Mouse (Mus musculus) right cerebral cortex, adult 18-20 months (tissue): Measurements from ENCODE around the gene Ppp1r13l.
A peak's percentile ranks its signal among the peaks of the same experiment; 100 is the strongest.

Experiments used
- DNase-seq: peaks from one replicate; pipeline ENCODE4 v3.0.0; 2022; ENCODE audit warnings: mixed read lengths

Gene Ppp1r13l

DNA sequence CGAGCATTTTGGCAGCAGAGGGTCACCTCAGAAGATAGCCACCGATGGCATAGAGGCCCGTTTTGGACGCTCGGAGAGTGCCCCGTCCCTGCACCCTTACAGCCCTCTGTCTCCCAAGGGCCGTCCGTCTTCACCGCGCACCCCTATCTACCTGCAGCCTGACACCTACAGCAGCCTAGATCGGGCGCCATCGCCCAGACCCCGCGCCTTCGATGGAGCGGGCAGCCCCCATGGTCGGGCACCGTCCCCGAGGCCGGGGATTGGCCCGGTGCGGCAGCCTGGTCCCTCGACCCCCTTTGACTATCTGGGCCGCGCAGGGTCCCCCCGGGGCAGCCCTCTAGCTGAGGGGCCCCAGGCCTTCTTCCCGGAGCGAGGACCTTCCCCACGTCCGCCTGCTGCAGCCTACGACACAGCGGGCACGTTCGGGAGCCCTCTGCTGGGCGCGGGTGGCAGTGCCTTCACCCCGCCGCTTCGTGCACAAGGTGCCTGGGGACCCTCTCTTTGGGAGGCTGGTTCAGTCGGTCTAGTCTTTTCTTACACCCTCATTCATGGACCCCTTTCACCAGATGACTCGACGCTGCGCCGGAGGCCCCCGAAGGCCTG, 10.4 kb downstream of the Ppp1r13l start:
- peak; percentile 70 for DNase-seq

DNA sequence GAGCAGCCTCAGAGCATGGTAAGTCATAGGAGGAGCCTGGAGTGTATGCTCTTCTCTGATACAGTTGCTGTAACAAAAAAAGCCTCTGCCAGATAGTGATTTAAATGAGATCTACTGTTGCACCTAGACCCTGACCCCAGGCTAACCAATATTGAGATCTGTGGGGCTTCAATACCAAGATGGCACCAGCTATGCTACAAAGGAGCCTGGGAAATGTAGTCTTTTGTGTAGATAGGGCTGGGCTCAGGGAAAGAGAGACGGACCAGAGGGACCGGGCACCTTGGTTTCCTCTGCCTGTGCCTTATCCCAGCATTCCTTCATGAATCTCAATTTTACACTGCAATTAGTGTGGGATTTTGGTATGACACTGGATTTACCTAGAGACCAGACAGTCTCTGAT, 13.8 kb downstream of the Ppp1r13l start:
- DNase-seq: no peak

DNA sequence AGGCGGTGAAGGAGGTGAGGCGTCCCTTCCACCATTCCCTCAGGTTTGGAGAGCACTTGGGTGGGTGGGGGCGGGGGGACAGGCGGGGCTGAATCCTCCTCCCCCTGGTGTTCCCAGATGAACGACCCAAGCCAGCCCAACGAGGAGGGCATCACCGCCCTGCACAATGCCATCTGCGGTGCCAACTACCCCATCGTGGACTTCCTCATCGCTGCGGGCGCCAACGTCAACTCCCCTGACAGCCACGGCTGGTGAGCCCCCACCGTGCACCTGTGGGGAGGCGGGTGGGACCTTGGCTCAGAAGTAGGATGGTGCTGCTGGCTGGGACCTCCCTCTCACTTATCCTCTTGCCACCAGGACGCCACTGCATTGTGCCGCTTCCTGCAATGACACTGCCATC, 15.8 kb downstream of the Ppp1r13l start:
- DNase-seq: no peak

DNA sequence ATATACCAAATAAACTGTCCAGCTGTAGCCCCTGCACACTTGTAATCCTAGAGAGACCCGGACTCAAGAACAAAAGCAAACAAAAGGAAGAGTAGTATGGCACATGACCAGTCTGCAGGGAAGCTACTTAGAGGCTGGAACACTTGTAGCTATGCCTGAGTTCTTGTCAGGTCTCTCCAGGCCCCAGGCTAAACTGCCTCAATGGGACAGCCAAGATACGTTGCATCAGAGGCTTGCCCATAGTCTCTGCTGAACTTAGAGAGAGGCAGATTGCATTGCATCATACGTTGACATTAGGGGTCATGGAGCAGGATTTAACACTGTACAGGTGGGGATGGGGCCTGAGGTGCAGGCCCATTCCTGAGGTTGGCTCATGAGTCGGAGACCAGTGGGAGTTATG, 16.5 kb downstream of the Ppp1r13l start:
- no peak for DNase-seq

DNA sequence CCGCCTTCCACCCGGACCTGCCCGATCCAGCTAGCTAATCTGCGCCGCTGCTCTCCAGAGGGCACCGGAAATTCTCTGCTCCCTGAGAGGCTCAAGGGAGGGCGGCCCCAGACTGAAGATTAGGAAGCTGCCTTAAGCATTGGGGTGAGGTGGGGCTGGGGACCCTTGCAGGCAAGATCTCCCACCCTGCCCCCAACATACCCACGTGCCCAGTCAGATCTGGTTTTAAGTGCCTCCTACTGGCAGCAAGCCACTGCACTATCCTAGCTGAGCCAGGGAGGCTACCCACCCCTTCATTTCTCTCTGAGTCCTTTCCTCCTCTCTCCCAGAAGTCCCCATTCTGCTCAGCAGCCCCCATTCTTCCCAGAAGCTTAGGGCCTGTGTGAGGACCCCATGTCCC, 18.5 kb downstream of the Ppp1r13l start:
- DNase-seq: no peak

DNA sequence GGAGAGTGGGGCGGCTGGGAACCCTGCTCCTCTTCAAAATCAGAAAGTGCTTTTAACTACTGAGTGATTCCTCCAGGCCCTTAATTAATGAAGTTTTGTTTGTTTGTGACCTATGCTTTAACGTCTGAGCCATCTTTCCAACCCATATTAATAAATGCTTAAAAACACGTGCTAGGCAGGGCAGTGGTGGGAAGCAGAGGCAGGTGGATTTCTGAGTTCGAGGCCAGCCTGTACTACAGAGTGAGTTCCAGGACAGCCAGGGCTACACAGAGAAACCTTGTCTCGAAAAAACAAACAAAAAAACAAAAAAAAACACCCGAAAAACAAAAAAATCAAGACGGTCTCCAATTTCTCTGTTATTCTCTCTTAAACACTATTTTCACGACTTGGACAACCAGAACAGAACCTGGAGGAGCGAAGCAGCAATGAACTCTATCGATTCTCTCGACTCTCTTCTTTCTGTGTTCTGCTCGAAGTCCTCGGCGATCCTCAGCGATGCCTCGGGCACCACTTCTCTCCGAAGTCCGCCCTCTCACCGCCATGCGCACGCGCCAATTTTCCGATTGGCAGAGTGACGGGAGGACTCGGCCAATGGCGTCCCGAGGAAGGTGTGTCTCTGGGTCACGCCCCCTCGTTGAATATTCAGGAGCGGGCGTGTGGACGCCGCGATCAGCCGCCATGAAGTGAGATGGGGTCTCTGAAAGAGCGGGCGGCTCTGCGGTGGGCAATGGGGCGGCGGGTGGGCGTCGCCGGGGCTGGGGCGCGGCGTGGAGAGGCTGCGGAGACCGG, 22.0 kb downstream of the Ppp1r13l start, which contains the start of gene Ercc2:
Gene Ercc2 (plus strand): TSS at position 634 of the 789 bp plus-strand sequence.
- peak; percentile 99 for DNase-seq

DNA sequence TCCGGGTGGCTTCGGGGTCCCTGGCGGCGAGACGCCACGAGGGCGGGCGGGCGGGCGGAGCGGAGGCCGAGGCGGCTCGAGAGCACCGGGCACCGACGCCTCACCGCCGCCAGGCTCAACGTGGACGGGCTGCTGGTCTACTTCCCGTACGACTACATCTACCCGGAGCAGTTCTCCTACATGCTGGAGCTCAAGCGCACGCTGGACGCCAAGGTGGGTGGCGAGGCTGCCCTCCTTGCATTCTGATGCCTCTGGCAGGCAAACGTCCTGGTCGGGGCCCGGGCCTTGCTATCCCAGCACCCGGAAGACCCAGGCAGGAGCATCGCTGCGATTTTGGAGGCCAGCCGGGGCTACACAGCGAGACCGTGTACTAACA, 22.6 kb downstream of the Ppp1r13l start:
- no peak for DNase-seq

DNA sequence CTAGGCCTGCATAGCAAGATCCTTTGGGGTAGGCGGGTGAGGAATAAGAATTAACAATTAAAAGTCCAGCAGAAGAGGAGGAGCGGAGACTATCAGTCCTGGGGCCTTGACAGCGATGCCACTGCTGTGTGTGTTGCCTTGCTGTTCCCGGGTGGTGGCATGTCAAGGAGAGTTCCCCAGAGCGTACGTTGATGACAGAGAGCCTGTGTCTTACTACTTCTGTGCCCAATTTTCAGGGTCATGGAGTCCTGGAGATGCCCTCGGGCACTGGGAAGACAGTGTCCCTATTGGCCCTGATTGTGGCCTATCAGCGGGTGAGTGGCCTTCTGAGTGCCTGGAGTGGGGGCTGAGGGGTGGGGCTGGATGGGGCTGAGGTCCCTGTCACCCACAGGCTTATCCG, 24.2 kb downstream of the Ppp1r13l start:
- no peak for DNase-seq

DNA sequence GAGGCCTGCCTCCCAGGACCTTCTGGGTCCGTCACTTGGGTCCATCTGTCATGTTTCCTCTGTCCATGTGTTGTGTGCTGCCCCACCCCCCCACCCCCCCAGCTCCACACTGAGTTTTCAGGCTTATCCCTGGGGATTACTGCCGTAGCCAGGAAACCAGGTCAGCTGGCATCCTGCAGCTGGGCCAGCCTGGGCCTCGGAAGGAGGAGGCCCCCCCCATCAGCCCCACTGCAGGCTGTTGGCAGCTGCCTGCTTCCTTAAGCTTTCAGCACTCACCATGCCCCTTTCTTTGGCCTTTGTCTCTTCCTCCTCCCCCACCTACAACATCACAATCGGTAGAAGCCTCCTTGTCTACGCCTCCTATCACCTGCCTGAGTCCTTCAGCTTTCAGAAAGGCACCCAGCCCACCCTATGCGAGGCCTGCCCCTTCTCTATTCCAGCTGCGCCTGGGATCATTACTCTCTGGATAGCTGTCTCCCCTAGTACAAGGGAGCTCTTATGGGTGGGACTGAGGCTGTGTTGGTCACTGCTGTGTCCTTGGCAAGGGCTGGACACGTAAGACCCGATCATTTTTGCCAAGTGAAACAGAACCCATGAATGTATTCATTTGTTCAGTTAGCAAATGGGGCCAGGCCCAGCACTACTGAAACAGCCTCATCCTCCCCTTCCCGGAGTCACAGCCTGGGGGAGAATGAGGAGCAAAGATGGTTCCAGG, 29.3 kb downstream of the Ppp1r13l start:
- no peak for DNase-seq

DNA sequence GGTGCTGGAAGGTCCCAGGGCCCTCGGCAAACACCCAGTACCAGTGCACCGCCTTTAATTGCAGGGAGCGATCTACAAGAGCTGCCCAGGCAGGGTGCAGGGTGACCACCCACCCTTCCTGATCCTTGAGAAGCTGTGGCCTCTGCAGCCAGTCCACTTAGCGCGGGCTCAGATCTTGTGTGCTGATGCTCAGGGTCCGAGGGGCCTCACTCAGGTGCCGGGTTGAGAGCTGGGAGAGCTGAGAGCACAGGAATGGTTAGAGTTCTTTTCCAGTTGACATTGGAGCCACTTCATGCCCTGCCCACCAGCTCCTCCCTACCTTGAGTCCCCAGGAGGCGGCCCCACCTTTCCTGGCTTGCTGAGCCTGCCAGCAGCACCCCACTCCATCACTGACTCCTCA, 34.9 kb downstream of the Ppp1r13l start:
- no peak for DNase-seq

DNA sequence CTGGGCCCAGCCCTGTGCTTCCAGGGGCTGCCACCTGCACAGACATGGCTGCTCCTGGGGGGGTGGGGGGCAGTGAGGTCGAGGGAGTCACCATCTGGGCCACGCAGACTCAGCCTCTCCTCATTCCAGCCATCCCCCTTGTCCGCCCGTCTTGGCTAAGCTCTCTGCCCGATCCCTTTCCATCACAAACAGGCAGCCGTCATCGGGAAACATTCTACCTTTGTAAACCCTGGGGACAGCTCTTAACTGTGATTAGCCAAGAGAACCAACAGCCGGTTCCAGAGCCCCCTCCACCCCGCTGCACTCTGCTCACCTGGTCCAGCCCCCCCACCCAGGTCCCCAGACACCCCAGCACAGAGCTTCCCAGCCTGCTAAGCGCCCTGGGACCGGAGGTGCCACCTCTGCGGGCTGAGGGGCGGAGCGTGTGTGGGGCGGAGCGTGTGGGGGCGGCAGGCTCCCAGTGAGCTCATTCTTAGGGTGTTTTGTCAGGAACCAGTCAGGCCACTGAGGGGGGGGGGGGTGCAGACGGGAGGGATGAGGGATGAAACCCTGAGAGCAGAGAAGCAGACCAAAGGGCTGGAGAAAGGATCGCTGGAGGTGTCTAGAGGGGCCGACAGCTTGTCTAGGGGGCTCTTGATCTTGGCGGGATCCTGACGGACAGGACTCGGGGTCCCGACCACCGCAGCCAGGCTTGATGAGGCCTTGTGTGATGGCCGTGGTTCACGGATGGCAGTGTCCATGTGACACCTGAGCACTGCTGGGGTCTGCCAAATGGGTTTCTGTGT, 40.1 kb downstream of the Ppp1r13l start:
- no peak for DNase-seq

DNA sequence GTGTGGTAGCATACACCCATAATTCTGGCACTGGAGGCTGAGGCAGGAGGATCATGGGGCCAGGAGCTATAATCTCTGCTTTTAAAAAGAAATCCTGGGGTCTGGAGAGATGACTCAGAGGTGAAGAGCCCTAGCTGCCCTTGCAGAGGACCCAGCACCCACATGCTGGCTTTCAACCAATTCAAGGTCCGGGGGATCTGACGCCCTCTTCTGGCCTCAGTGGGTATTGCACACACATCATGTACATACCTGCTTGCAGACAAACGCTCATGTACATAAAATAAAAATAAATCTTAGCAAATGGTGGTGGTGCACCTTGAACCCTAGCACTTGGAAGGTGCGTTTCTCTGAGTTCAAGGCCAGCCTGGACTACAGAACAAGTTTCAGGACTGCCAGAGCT, 41.4 kb downstream of the Ppp1r13l start:
- DNase-seq: no peak

DNA sequence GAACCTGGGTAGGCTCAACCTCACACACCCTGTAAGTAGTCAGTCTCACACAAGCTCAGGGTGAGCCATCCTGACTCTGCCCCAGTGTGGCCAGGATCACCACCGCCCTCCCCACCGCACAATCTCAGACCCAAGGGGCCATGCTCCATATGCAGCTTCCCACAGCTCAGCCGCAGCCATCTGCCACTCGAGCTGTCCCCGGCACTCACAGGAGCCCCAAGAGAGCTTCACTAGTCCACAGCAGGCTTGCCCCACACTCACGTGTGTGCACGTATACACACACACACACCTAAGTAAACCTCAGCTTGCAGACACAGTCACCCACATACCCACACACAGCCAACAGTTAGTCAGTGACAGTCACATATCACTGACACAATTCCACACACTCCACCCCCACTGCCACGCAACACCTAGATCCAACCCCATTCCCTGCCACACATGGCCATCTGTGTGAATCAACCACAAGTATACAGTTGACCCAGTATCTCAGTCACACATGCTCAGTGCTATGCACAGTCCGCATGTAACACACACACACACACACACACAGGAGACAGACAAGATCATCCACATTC, 43.1 kb downstream of the Ppp1r13l start:
- DNase-seq: no peak

DNA sequence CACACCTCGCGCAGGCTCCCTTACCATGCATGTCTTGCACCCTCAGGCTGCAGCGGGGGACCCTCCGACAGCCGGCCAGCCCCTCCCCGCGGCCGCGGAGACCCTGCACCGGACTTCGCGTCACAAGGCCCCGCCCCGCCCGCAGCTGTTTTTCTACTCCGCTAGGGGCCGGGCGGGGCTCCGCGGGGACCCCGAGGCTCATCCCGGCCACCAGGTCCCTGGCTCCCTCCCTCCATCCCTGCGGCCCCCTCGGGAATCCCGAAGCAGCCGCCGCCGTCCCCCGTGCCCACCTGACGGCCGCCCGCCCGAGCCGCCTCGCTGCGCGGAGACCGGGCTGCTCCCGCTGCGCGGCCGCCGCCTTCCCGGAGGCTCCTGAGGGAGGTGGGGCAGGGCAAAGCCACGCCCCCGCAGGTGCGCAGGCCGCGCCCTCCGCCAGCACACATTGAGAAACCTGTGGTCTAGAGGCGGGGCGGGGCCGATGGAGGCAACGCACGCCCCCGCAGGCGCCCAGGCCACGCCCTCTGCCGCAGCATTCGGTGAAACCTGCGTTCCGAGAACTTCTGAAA, 44.3 kb downstream of the Ppp1r13l start, which contains the start of gene Klc3:
Gene Klc3 (minus strand): TSS at position 374 of the 566 bp plus-strand sequence.
- DNase-seq: no peak

DNA sequence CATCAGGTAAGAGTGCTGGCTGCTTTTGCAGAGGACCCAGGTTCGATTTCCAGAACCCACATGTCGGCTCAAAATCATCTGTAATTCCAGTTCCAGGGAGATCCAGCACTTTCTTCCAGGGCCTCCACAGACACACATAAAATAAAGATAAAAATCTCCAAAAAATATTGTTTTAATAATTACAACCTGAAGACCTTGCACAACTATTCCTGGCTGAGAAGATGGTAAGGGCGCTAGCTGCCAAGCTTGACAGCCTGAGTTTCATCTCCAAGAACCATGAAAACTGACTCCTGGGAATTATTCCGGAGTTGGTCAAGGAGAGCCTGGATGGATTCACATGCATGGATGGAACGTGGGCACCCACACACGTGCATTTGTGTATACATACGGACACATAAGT, 44.9 kb downstream of the Ppp1r13l start, which contains the start of gene Ckm:
Gene Ckm (plus strand): TSS at position 301 of the 400 bp plus-strand sequence.
- DNase-seq: no peak

DNA sequence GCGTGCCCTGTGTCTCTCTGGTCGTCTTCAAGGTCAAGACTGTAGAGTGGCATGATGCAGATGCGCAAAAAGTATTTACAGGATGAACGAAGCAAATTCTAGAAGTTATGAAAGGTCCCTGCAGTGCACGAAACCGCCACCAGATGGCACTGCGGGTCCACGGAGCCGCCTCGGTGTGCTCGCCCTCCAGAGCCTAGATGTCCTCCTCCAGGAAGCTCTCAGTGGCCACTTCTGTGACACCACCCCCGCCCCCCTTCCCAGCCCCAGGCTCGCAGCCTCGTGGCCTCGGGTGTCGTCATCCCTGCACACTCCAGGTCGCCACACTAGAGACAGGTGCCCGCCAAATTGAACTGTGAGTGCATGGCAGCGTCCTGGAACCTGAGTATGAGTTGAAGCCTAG, 45.9 kb downstream of the Ppp1r13l start:
- peak; percentile 64 for DNase-seq

DNA sequence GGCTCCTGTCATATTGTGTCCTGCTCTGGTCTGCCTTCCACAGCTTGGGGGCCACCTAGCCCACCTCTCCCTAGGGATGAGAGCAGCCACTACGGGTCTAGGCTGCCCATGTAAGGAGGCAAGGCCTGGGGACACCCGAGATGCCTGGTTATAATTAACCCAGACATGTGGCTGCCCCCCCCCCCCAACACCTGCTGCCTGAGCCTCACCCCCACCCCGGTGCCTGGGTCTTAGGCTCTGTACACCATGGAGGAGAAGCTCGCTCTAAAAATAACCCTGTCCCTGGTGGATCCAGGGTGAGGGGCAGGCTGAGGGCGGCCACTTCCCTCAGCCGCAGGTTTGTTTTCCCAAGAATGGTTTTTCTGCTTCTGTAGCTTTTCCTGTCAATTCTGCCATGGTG, 50.2 kb downstream of the Ppp1r13l start:
- no peak for DNase-seq

DNA sequence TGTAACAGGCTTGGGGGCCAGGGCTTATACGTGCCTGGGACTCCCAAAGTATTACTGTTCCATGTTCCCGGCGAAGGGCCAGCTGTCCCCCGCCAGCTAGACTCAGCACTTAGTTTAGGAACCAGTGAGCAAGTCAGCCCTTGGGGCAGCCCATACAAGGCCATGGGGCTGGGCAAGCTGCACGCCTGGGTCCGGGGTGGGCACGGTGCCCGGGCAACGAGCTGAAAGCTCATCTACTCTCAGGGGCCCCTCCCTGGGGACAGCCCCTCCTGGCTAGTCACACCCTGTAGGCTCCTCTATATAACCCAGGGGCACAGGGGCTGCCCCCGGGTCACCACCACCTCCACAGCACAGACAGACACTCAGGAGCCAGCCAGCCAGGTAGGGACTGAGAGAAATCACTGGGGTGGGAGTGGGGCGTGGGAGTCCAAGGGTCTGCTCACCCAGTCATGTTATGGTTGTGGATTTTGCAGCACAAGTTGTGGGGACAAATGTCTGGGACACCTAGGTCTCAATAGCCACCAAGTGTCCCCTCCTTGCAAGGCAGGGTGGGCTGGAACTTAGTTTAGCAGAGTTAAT, 51.3 kb downstream of the Ppp1r13l start:
- DNase-seq: no peak

DNA sequence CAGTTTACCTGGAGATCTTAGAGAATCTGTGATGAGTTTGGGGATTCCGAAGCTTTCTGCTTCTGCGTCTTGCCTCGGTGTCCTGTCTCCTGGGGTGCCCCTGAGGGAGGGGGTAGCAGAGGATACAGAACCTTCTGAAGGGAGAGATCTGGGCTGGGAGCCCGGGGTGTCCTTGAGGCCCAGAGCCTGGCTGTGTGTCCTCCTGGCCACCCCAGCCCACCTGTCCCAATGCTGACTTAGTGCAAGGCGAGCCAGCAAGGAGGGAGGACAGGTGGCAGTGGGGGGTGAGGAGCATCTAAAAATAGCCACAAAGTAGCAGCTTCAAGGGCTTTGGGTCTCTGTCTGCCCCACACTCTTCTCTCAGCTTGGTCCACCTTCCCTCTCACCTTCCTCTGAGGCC, 52.2 kb downstream of the Ppp1r13l start:
- no peak for DNase-seq

DNA sequence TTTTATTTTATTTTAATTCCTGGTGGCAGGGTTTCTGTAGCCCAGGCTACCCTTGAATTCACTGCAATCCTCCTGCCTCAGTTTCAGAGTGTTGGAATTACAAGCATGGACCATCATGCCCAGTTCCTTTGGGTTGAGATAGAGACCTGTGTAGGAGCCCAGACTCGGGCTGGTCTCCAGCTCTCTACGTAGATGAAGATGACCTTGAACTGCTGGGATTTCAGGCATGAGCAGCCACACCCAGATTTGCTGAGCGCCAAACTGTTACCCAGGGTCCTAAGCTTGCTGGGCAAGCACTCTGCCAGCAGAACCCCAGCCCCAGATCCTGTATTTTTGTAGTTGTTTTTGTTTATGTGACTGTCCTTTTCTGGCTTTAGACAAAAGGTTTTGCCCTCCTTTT, 54.0 kb downstream of the Ppp1r13l start:
- no peak for DNase-seq

DNA sequence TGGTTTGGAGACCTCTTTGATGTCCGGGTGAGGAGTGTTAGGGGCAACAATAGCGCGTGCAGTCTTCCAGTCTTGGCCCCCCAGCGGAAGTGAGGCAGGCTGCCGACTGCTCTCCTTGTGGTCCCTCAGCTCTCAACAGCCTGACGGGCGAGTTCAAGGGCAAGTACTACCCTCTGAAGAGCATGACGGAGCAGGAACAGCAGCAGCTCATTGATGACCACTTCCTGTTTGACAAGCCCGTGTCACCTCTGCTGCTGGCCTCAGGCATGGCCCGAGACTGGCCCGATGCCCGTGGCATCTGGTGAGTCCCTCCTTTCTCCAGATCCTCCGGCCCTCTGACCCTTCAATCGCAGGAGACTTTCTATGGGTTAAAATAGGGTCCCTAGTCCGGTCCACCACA, 57.0 kb downstream of the Ppp1r13l start:
- DNase-seq: no peak

DNA sequence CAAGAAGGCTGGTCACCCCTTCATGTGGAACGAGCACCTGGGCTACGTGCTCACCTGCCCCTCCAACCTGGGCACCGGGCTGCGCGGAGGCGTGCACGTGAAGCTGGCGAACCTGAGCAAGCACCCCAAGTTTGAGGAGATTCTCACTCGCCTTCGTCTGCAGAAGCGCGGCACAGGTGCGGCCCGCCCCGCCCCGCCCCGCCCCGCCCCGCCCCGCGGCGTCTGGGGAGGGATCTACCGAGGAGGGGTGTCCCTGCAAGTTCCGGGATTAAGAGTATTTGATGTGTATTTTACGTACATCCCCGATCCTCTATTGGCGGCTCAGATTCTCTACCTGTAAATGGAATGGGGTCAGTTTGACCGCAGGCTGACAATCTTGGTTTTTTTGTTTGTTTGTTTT, 60.6 kb downstream of the Ppp1r13l start:
- DNase-seq: no peak
